Mouse (Mus musculus) adipose tissue, adult 10 weeks (tissue): Measurements from ENCODE around the gene Pitx1. TPM values are rescaled to one million over a fixed set of nuclear protein-coding genes. Genes with fewer than 3 reads are reported as not detected.

Source experiments
- polyA plus RNA-seq: library from polyadenylated mRNA; stranded (reverse); fragments of 350-450 nt; fragmentation: Illumina TruSeq; extraction: RNeasy Lipid Tissue Mini Kit (QIAGEN cat#74804); gene quantifications from one replicate; pipeline ENCODE4 v1.2.3, GENCODE M21; 2014; ENCODE audit warnings: low read depth, low replicate concordance

The Pitx1 gene
- not detected for polyA plus RNA-seq

GRCm38 (mm10) chr13:55836142-55836625, at the start of gene Pitx1:
Gene Pitx1, minus strand, starts transcription at chr13:55836192.

DNA sequence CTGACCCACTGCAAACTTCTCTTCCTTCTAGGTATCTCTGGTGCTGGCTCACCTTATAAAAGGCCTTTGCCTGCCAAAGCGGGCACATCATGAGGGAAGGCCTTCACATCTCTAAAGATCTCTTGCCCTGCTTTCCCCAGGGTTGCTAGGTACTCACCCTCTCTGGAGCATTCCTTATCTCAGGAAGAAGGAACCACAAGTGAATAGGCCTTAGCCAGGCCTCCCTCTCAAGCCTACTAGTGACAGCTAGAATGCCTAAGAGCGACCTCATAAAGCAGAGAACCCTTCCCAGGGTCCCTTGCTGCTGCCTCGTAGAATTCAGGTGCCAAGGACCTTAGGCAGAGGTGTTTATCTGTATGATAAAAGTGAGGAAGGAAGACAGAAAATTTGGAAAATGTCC, 51.7 kb downstream of the Pitx1 start, which contains the start of gene Catsper3:
Catsper3 (plus strand) TSS at position 301 of the 400 bp plus-strand sequence.

Other genes with a start within 250 kb of the Pitx1 start
- gene B4galt7, start 236.3 kb downstream of the Pitx1 start, polyA plus RNA-seq = 15.1 TPM
- 39.3 TPM for gene Caml, start 213.2 kb downstream of the Pitx1 start, polyA plus RNA-seq
- gene Ddx46, start 201.2 kb downstream of the Pitx1 start, polyA plus RNA-seq = 30.5 TPM
- 43.1 TPM for gene B230219D22Rik, start 143.1 kb downstream of the Pitx1 start, polyA plus RNA-seq
- 76.2 TPM for gene Txndc15, start 121.5 kb downstream of the Pitx1 start, polyA plus RNA-seq
- 32.4 TPM for gene Pcbd2, start 108.8 kb downstream of the Pitx1 start, polyA plus RNA-seq
- 1.7 TPM for gene Catsper3, start 51.6 kb downstream of the Pitx1 start, polyA plus RNA-seq